Mouse (Mus musculus) small intestine, adult 2 months (tissue): ENCODE measurements around the gene Gm9508. TPM values are rescaled to one million over a fixed set of nuclear protein-coding genes. Genes with fewer than 3 reads are reported as not detected.

Experiments used
- H3K27ac ChIP-seq: fragments of 200-500 bp; 2 replicates; pipeline ENCODE4 v1.5.1; 2012; ENCODE audit warnings: low read depth, low read length, control low read depth, inconsistent platforms; ENCODE audit not compliant: insufficient read depth
- H3K27me3 ChIP-seq: fragments of 200-500 bp; 2 replicates; pipeline ENCODE4 v1.6.1; 2012; ENCODE audit warnings: mild to moderate bottlenecking, moderate library complexity, low read length, inconsistent platforms; ENCODE audit not compliant: control insufficient read depth, insufficient read depth
- H3K36me3 ChIP-seq: fragments of 200-500 bp; 2 replicates; pipeline ENCODE4 v1.6.1; 2012; ENCODE audit warnings: mild to moderate bottlenecking, low read length, control low read depth, inconsistent platforms; ENCODE audit not compliant: control insufficient read depth, insufficient read depth
- H3K4me1 ChIP-seq: fragments of 200-500 bp; 2 replicates; pipeline ENCODE4 v1.6.1; 2012; ENCODE audit warnings: low read length, inconsistent platforms, mixed read lengths; ENCODE audit not compliant: control insufficient read depth, insufficient read depth, insufficient read length
- H3K4me3 ChIP-seq: fragments of 200-500 bp; 2 replicates; pipeline ENCODE4 v1.5.1; 2012; ENCODE audit warnings: low read depth, mild to moderate bottlenecking, control low read depth, inconsistent platforms, low read length, moderate library complexity
- CTCF ChIP-seq: fragments of 200-500 bp; IDR thresholded peaks from 2 replicates; pipeline ENCODE4 v1.5.1; 2012; ENCODE audit warnings: low read depth, mild to moderate bottlenecking, control low read depth, inconsistent platforms, low read length, moderate library complexity, mixed read lengths; ENCODE audit not compliant: insufficient replicate concordance, insufficient read length; ENCODE audit errors: extremely low read depth
- POLR2A ChIP-seq: fragments of 200-500 bp; IDR thresholded peaks from 2 replicates; pipeline ENCODE4 v1.6.1; 2012; ENCODE audit warnings: low read depth, mild to moderate bottlenecking, control low read depth, inconsistent platforms, low read length, moderate library complexity
- WGBS: fragments of 180-500 bp; shearing (Covaris S2); methylation state at CpG from one replicate; pipeline ENCODE4 v1.1.7; 2018; 5-methylcytosine and 5-hydroxymethylcytosine counted together
- polyA plus RNA-seq: library from polyadenylated mRNA; depleted of rRNA; stranded (reverse); fragments of >200 nt; gene quantifications from 2 replicates; pipeline ENCODE4 v1.2.3, GENCODE M21; 2012; rRNA removed

Gm9508 gene
- polyA plus RNA-seq, 1 experiment = not detected

GRCm38 (mm10) chr10:77667402-77667801, 29.6 kb downstream of the Gm9508 start:
- Histone ChIP-seq H3K4me1 (peaks cover 1% of the 10 kb centered on the region), H3K27me3 (no peaks in the 10 kb centered on the region), H3K27ac (no peak overlapping the region), H3K36me3 (no peaks in the 10 kb centered on the region), H3K4me3 (no peak overlapping the region)
- TF ChIP-seq CTCF (no peak), POLR2A (no peak)
- 63% methylated on average over 4 of the region's 4 CpGs for WGBS

DNA sequence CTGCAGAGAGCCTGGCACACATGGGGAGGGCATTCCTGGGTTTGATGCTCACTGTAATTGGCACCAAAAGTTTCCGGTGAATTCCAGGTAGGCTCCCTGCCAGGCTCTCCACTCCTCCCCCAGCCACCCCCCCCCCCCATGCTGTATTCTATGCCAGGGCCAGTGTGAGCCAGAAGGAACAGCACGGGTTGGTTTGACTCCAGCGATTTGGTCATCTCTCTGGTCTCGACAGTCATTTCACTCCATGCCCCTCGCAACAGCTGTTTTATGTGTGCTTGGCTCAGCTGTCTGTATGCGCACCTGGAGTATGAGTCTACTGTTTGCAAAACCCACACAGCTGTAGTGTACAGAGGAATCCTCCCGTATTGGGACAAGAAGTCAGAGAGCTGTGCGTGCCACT, 30.7 kb downstream of the Gm9508 start:
- Histone ChIP-seq H3K4me1 (peaks cover 1% of the 10 kb centered on the region), H3K27me3 (no peaks in the 10 kb centered on the region), H3K36me3 (no peaks in the 10 kb centered on the region), H3K27ac (no peak overlapping the region), H3K4me3 (no peak overlapping the region)
- WGBS = 26% methylated on average over 8 of the region's 8 CpGs
- TF ChIP-seq CTCF = no peak
- TF ChIP-seq POLR2A = no peak

- WGBS = 60% methylated on average over 43 of the region's 43 CpGs
- Histone ChIP-seq H3K4me3 (no peak overlapping the region), H3K36me3 (no peaks in the 10 kb centered on the region), H3K27me3 (no peaks in the 10 kb centered on the region), H3K4me1 (peaks cover 1% of the 10 kb centered on the region; the same call in 1 of the 2 replicates), H3K27ac (no peak overlapping the region)
- TF ChIP-seq CTCF (no peak), POLR2A (no peak)
Measured at GRCm38 (mm10) chr10:77663949-77664665, 32.9 kb downstream of the Gm9508 start.

- Histone ChIP-seq H3K4me3 (no peak overlapping the region), H3K27me3 (no peaks in the 10 kb centered on the region), H3K4me1 (no peaks in the 10 kb centered on the region), H3K27ac (no peak overlapping the region), H3K36me3 (no peaks in the 10 kb centered on the region)
- TF ChIP-seq POLR2A (no peak), CTCF (no peak)
- 47% methylated on average over 15 of the region's 15 CpGs for WGBS
Measured at GRCm38 (mm10) chr10:77658286-77658994, 38.6 kb downstream of the Gm9508 start.

DNA sequence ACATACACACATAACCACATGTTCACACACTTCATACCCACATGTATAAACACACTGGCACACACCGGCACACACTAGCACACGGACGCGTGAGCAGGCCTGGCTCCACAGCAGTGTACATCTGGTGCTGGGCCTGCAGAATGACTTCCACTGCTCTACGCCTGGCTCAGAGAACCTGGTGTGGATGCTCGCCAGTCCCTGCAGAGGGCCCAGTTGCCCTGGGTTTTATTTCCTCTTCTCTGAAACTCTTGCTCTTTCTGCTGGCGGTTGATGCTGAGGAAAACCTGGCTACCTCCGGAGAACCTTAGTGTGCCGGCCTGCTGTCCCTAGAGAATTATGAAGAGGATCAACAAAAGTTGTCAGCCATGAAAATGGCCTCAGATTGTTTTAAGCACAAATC, 45.0 kb downstream of the Gm9508 start:
- Histone ChIP-seq H3K36me3 (no peaks in the 10 kb centered on the region), H3K4me3 (no peak overlapping the region), H3K27me3 (no peaks in the 10 kb centered on the region), H3K27ac (no peak overlapping the region), H3K4me1 (no peaks in the 10 kb centered on the region)
- WGBS = 89% methylated on average over 9 of the region's 9 CpGs
- no peak for TF ChIP-seq CTCF
- TF ChIP-seq POLR2A = no peak

- TF ChIP-seq POLR2A (no peak), CTCF (no peak)
- no peaks in the 10 kb centered on the region for H3K4me1 ChIP-seq
- WGBS = 78% methylated on average over 8 of the region's 8 CpGs
- no peaks in the 10 kb centered on the region for H3K27me3 ChIP-seq
- no peak overlapping the region for H3K27ac ChIP-seq
- H3K4me3 ChIP-seq = no peak overlapping the region
- H3K36me3 ChIP-seq = peaks cover 37% of the 10 kb centered on the region
Measured at GRCm38 (mm10) chr10:77647901-77648300, 49.1 kb downstream of the Gm9508 start.

- Histone ChIP-seq H3K27ac (no peak overlapping the region), H3K4me1 (no peaks in the 10 kb centered on the region), H3K4me3 (no peak overlapping the region), H3K36me3 (peaks cover 39% of the 10 kb centered on the region), H3K27me3 (no peaks in the 10 kb centered on the region)
- TF ChIP-seq POLR2A (no peak), CTCF (no peak)
- 61% methylated on average over 1 of the region's 1 CpGs for WGBS
Measured at GRCm38 (mm10) chr10:77647461-77647860, 49.6 kb downstream of the Gm9508 start.

Other genes starting within 250 kb of the Gm9508 start
- 20.4 and 36.4 TPM in 2 replicates for gene Fam207a, start 181.4 kb downstream of the Gm9508 start, polyA plus RNA-seq
- 14.3 and 17.4 TPM in 2 replicates for gene Itgb2, start 167.0 kb downstream of the Gm9508 start, polyA plus RNA-seq
- gene Pttg1ip, start 115.5 kb downstream of the Gm9508 start, polyA plus RNA-seq = 82.9 and 176 TPM in 2 replicates
- gene Sumo3, start 91.1 kb downstream of the Gm9508 start, polyA plus RNA-seq = 129 and 254 TPM in 2 replicates
- gene Gm49325, start 91.0 kb downstream of the Gm9508 start, polyA plus RNA-seq = not detected in 2 replicates
- 16.5 and 20.9 TPM in 2 replicates for gene Ube2g2, start 75.0 kb downstream of the Gm9508 start, polyA plus RNA-seq
- 0.11 and 0.33 TPM in 2 replicates for gene Tspear, start 10.7 kb downstream of the Gm9508 start, polyA plus RNA-seq
- gene Gm19402, start 6.5 kb downstream of the Gm9508 start, polyA plus RNA-seq = not detected in 2 replicates
- gene Gm10272, start 9.4 kb upstream of the Gm9508 start, polyA plus RNA-seq = not detected in 2 replicates
- gene Gm10024, start 14.2 kb upstream of the Gm9508 start, polyA plus RNA-seq = not detected in 2 replicates
- 0.85 TPM in 1 of 2 replicates, not detected in the other for gene Gm10142, start 18.6 kb upstream of the Gm9508 start, polyA plus RNA-seq
- gene Krtap12-1, start 23.4 kb upstream of the Gm9508 start, polyA plus RNA-seq = not detected in 2 replicates
- not detected in 2 replicates for gene Gm10100, start 29.3 kb upstream of the Gm9508 start, polyA plus RNA-seq
- gene Gm18596, start 45.4 kb upstream of the Gm9508 start, polyA plus RNA-seq = not detected in 2 replicates
- gene Gm9736, start 54.1 kb upstream of the Gm9508 start, polyA plus RNA-seq = not detected in 2 replicates
- gene Gm3233, start 62.4 kb upstream of the Gm9508 start, polyA plus RNA-seq = not detected in 2 replicates
- gene Gm3238, start 74.1 kb upstream of the Gm9508 start, polyA plus RNA-seq = not detected in 2 replicates
- not detected in 2 replicates for gene Gm7138, start 79.7 kb upstream of the Gm9508 start, polyA plus RNA-seq
- gene Gm3250, start 85.3 kb upstream of the Gm9508 start, polyA plus RNA-seq = not detected in 2 replicates
- gene Gm7137, start 91.0 kb upstream of the Gm9508 start, polyA plus RNA-seq = not detected in 2 replicates
- not detected in 2 replicates for gene Gm9639, start 97.8 kb upstream of the Gm9508 start, polyA plus RNA-seq
- gene Gm19668, start 101.9 kb upstream of the Gm9508 start, polyA plus RNA-seq = not detected in 2 replicates
- not detected in 2 replicates for gene Gm9507, start 114.6 kb upstream of the Gm9508 start, polyA plus RNA-seq
- gene Gm2696, start 117.4 kb upstream of the Gm9508 start, polyA plus RNA-seq = not detected in 2 replicates
- not detected in 2 replicates for gene Krtap10-4, start 129.9 kb upstream of the Gm9508 start, polyA plus RNA-seq
- 0.09 TPM in 1 of 2 replicates, not detected in the other for gene Krtap10-10, start 138.7 kb upstream of the Gm9508 start, polyA plus RNA-seq
- gene Gm36176, start 149.6 kb upstream of the Gm9508 start, polyA plus RNA-seq = not detected in 2 replicates
- gene Gm10318, start 155.6 kb upstream of the Gm9508 start, polyA plus RNA-seq = not detected in 2 replicates
- gene Gm3285, start 164.7 kb upstream of the Gm9508 start, polyA plus RNA-seq = not detected in 2 replicates
- gene Lrrc3, start 205.3 kb upstream of the Gm9508 start, polyA plus RNA-seq = 4.0 and 5.3 TPM in 2 replicates